Mouse (Mus musculus): ENCODE measurements around the gene Srxn1. TPM values are rescaled to one million over a fixed set of nuclear protein-coding genes. Genes with fewer than 3 reads are reported as not detected.

Srxn1 gene
- polyA plus RNA-seq, 1 experiment from 2014 or later: 13.4 TPM

GRCm38 (mm10) chr2:152080685-152081541 is 24.4 kb upstream of the Srxn1 start, which contains the start of gene Scrt2:
Scrt2 (plus strand) TSS chr2:152081529.
- H3K9me3 ChIP-seq: no peaks in the 10 kb centered on the region
- H3K4me3 ChIP-seq (replicated peaks): peak within 1 kb of the TSS; percentile 94
- peak within 1 kb of the TSS; percentile 98 for H3K27ac ChIP-seq
- peaks cover 3% of the 10 kb centered on the region; the same call in 1 of the 2 replicates for H3K27me3 ChIP-seq
- WGBS: 0% methylated on average over 24 of the region's 24 CpGs
- peaks cover 64% of the 10 kb centered on the region for H3K4me1 ChIP-seq (replicated peaks)
- H3K36me3 ChIP-seq: peaks cover 9% of the 10 kb centered on the region
- H3K9ac ChIP-seq (replicated peaks): peak within 1 kb of the TSS; percentile 98
- H3K4me2 ChIP-seq (replicated peaks): peak within 1 kb of the TSS; percentile 88
- peak; percentile 71 for ATAC-seq

- H3K9ac ChIP-seq (replicated peaks): peak overlapping the region; percentile 98
- peak overlapping the region; percentile 94 for H3K4me3 ChIP-seq (replicated peaks)
- H3K4me1 ChIP-seq (replicated peaks): peaks cover 70% of the 10 kb centered on the region
- peak; percentile 81 for ATAC-seq
- no peaks in the 10 kb centered on the region for H3K9me3 ChIP-seq
- H3K27ac ChIP-seq: peak overlapping the region; percentile 98
- H3K27me3 ChIP-seq: no peaks in the 10 kb centered on the region
- WGBS: under 1% methylated on average over 72 of the region's 81 CpGs
- peak overlapping the region; percentile 88 for H3K4me2 ChIP-seq (replicated peaks)
- H3K36me3 ChIP-seq: peaks cover 14% of the 10 kb centered on the region
Measured at GRCm38 (mm10) chr2:152081641-152082448, 23.5 kb upstream of the Srxn1 start.

DNA sequence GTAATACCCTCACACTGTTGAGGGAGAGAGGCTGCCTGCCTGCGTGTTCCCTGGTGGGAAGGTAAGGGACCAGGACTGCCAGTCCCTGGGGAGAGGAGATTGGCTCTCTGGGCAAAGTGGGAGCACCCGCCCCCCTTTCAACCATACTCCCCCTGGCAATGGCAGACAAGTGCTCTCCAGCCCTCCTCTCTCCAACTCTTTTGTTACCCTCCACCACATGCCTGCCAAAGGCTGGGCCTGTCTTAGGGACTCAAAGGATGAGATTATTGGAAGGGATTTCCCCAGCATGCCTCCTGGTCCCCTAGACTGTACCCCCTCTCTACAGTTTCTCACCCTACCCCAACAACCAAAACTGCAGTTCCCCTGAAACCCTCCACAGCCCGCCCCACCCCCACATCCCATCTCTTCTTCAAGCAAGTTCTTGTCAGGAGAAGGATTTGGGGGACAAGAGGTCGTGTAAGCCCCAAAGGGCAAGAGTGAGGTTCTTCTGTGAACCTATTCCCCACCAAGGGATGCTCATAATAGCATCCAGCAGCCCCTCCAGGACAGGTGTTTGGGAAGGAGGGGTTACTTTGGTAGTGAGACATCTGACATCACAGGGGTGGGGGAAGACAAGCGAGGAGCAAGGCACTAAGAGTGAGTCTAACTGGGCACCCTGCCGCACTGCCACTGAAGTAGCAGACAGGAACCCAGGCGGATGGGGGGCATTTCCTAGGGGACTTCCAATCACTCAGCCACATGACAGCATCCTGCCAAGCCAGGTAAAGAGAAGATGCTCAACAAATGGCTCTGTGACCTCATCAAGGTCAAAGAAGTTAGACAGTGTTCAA is 22.6 kb upstream of the Srxn1 start:
- no peaks in the 10 kb centered on the region for H3K9me3 ChIP-seq
- peak overlapping the region; percentile 98 for H3K9ac ChIP-seq (replicated peaks)
- peak overlapping the region; percentile 88 for H3K4me2 ChIP-seq (replicated peaks)
- H3K4me1 ChIP-seq (replicated peaks): peaks cover 75% of the 10 kb centered on the region
- H3K36me3 ChIP-seq: peaks cover 20% of the 10 kb centered on the region
- no peaks in the 10 kb centered on the region for H3K27me3 ChIP-seq
- ATAC-seq: no peak; the same call in none of the 2 replicates
- peak overlapping the region; percentile 94 for H3K4me3 ChIP-seq (replicated peaks)
- WGBS: 17% methylated on average over 7 of the region's 7 CpGs
- peak overlapping the region; percentile 98 for H3K27ac ChIP-seq

DNA sequence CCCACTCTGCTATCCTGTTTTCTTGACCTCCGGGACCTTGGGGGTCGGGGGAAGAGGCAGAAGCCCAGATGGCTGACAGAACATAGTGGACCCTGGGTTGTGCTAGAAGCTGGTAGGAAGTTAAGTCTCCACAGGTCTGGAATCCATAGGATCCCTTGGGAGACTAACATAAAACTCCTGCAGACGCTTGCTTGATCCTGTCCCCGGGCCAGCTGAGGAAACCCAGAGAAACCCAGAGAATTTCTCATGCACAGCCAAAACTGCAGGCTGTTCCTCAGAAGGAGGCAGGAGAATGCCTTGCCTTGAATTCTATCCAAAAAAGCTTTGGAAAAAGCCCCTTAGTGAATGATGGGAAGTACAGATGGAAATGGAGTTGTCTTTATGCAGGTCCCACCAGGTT is 21.9 kb upstream of the Srxn1 start:
- peak overlapping the region; percentile 98 for H3K27ac ChIP-seq
- peaks cover 82% of the 10 kb centered on the region for H3K4me1 ChIP-seq (replicated peaks)
- peaks cover 28% of the 10 kb centered on the region for H3K36me3 ChIP-seq
- no peak for ATAC-seq
- H3K4me2 ChIP-seq (replicated peaks): peak overlapping the region; percentile 88
- H3K9ac ChIP-seq (replicated peaks): peak overlapping the region; percentile 98
- H3K9me3 ChIP-seq: no peaks in the 10 kb centered on the region
- WGBS: 52% methylated on average over 4 of the region's 4 CpGs
- H3K4me3 ChIP-seq (replicated peaks): peak overlapping the region; percentile 94
- no peaks in the 10 kb centered on the region for H3K27me3 ChIP-seq

- peak overlapping the region; percentile 94 for H3K4me3 ChIP-seq (replicated peaks)
- no peaks in the 10 kb centered on the region for H3K9me3 ChIP-seq
- peaks cover 34% of the 10 kb centered on the region for H3K36me3 ChIP-seq
- peak overlapping the region; percentile 98 for H3K9ac ChIP-seq (replicated peaks)
- 32% methylated on average over 6 of the region's 6 CpGs for WGBS
- H3K27ac ChIP-seq: peak overlapping the region; percentile 98
- H3K4me2 ChIP-seq (replicated peaks): peak overlapping the region; percentile 88
- no peaks in the 10 kb centered on the region for H3K27me3 ChIP-seq
- H3K4me1 ChIP-seq (replicated peaks): peaks cover 81% of the 10 kb centered on the region
- ATAC-seq: no peak
Measured at GRCm38 (mm10) chr2:152084298-152084697, 21.0 kb upstream of the Srxn1 start.

- ATAC-seq: no peak
- Histone ChIP-seq H3K9me3 (no peaks in the 10 kb centered on the region), H3K27ac (peak overlapping the region; percentile 98), H3K4me2 (replicated peaks) (peak overlapping the region; percentile 88), H3K36me3 (peaks cover 43% of the 10 kb centered on the region), H3K4me1 (replicated peaks) (peaks cover 81% of the 10 kb centered on the region), H3K9ac (replicated peaks) (peak overlapping the region; percentile 98), H3K4me3 (replicated peaks) (peak overlapping the region; percentile 94), H3K27me3 (no peaks in the 10 kb centered on the region)
- 74% methylated on average over 6 of the region's 6 CpGs for WGBS
Measured at GRCm38 (mm10) chr2:152085414-152085813, 19.9 kb upstream of the Srxn1 start.

- WGBS: 56% methylated on average over 6 of the region's 6 CpGs
- H3K9me3 ChIP-seq: no peaks in the 10 kb centered on the region
- H3K4me1 ChIP-seq (replicated peaks): peaks cover 90% of the 10 kb centered on the region
- peaks cover 50% of the 10 kb centered on the region for H3K36me3 ChIP-seq
- ATAC-seq: no peak
- H3K4me2 ChIP-seq (replicated peaks): peak overlapping the region; percentile 88
- H3K27ac ChIP-seq: peak overlapping the region; percentile 56
- no peaks in the 10 kb centered on the region; the same call in 1 of the 2 replicates for H3K27me3 ChIP-seq
- H3K9ac ChIP-seq (replicated peaks): peak overlapping the region; percentile 51; the same call in 1 of the 2 replicates
- peak overlapping the region; percentile 94 for H3K4me3 ChIP-seq (replicated peaks)
Measured at GRCm38 (mm10) chr2:152086451-152086850, 18.9 kb upstream of the Srxn1 start.

- no peaks in the 10 kb centered on the region for H3K9me3 ChIP-seq
- H3K4me1 ChIP-seq (replicated peaks): peaks cover 95% of the 10 kb centered on the region
- H3K4me3 ChIP-seq (replicated peaks): peak overlapping the region; percentile 94
- H3K36me3 ChIP-seq: peaks cover 50% of the 10 kb centered on the region
- no peaks in the 10 kb centered on the region; the same call in 1 of the 2 replicates for H3K27me3 ChIP-seq
- WGBS: 69% methylated on average over 5 of the region's 5 CpGs
- no peak for ATAC-seq
- peak overlapping the region; percentile 88 for H3K4me2 ChIP-seq (replicated peaks)
- H3K27ac ChIP-seq: peak overlapping the region; percentile 56
- peak overlapping the region; percentile 51; the same call in 1 of the 2 replicates for H3K9ac ChIP-seq (replicated peaks)
Measured at GRCm38 (mm10) chr2:152087111-152087510, 18.2 kb upstream of the Srxn1 start.

- H3K36me3 ChIP-seq: peaks cover 58% of the 10 kb centered on the region
- H3K4me1 ChIP-seq (replicated peaks): peaks cover 96% of the 10 kb centered on the region
- no peak overlapping the region for H3K4me3 ChIP-seq (replicated peaks)
- no peaks in the 10 kb centered on the region for H3K9me3 ChIP-seq
- no peak for ATAC-seq
- no peak overlapping the region for H3K9ac ChIP-seq (replicated peaks)
- 0 out of 2 replicates have a peak overlapping the region, but pooled peaks have one; percentile 15 for H3K27ac ChIP-seq
- H3K27me3 ChIP-seq: peaks cover 19% of the 10 kb centered on the region
- H3K4me2 ChIP-seq (replicated peaks): peak overlapping the region; percentile 15
- 9% methylated on average over 4 of the region's 4 CpGs for WGBS
Measured at GRCm38 (mm10) chr2:152089078-152089477, 16.2 kb upstream of the Srxn1 start.

- H3K27me3 ChIP-seq: peaks cover 24% of the 10 kb centered on the region
- H3K27ac ChIP-seq: 0 out of 2 replicates have a peak overlapping the region, but pooled peaks have one; percentile 15
- H3K4me1 ChIP-seq (replicated peaks): peaks cover 96% of the 10 kb centered on the region
- H3K9ac ChIP-seq (replicated peaks): no peak overlapping the region
- H3K9me3 ChIP-seq: no peaks in the 10 kb centered on the region
- no peak for ATAC-seq
- H3K4me2 ChIP-seq (replicated peaks): peak overlapping the region; percentile 15
- H3K4me3 ChIP-seq (replicated peaks): no peak overlapping the region
- H3K36me3 ChIP-seq: peaks cover 63% of the 10 kb centered on the region
- 78% methylated on average over 5 of the region's 5 CpGs for WGBS
Measured at GRCm38 (mm10) chr2:152089581-152089980, 15.7 kb upstream of the Srxn1 start.

- WGBS: 93% methylated on average over 5 of the region's 5 CpGs
- no peak overlapping the region for H3K4me2 ChIP-seq (replicated peaks)
- H3K27ac ChIP-seq: peak overlapping the region; percentile 44; the same call in 1 of the 2 replicates
- peaks cover 57% of the 10 kb centered on the region for H3K36me3 ChIP-seq
- H3K9me3 ChIP-seq: no peaks in the 10 kb centered on the region
- no peak overlapping the region for H3K4me3 ChIP-seq (replicated peaks)
- H3K27me3 ChIP-seq: peaks cover 30% of the 10 kb centered on the region
- peaks cover 96% of the 10 kb centered on the region for H3K4me1 ChIP-seq (replicated peaks)
- no peak overlapping the region for H3K9ac ChIP-seq (replicated peaks)
- no peak for ATAC-seq
Measured at GRCm38 (mm10) chr2:152090486-152090885, 14.8 kb upstream of the Srxn1 start.

All from midbrain, embryonic 13.5 days (tissue).